Mouse (Mus musculus) kidney, postnatal 0 days (tissue): ENCODE measurements around the gene Gpatch2. TPM values are rescaled to one million over a fixed set of nuclear protein-coding genes. Genes with fewer than 3 reads are reported as not detected.

Experiments
- ATAC-seq: fragments of 200-750 bp; cut with Nextera tagmentation; replicated peaks from 2 replicates; pipeline ENCODE4 v1.8.0; 2017; ENCODE audit warnings: low read depth, moderate number of reproducible peaks, moderate TSS enrichment, moderate library complexity; ENCODE audit not compliant: low FRiP score
- DNase-seq: peaks from one replicate; pipeline ENCODE4 v3.0.0-alpha.2; 2016; ENCODE audit warnings: low spot score
- H3K27ac ChIP-seq: fragments of 300-500 bp; sonication (generic); 2 replicates; pipeline ENCODE4 v1.5.1; 2014; ENCODE audit warnings: mild to moderate bottlenecking
- H3K27me3 ChIP-seq: fragments of 300-500 bp; sonication (generic); 2 replicates; pipeline ENCODE4 v1.6.1; 2014; ENCODE audit warnings: low read length, mixed read lengths; ENCODE audit not compliant: insufficient read depth
- H3K36me3 ChIP-seq: fragments of 300-500 bp; sonication (generic); 2 replicates; pipeline ENCODE4 v1.6.1; 2014; ENCODE audit warnings: low read length, mixed read lengths; ENCODE audit not compliant: insufficient read depth
- H3K4me1 ChIP-seq: fragments of 300-500 bp; sonication (generic); replicated peaks from 2 replicates; pipeline ENCODE4 v1.6.1; 2014; ENCODE audit warnings: antibody characterized with exemption, low read length, mixed read lengths; ENCODE audit not compliant: insufficient read depth
- H3K4me2 ChIP-seq: fragments of 300-500 bp; sonication (generic); 2 replicates; pipeline ENCODE4 v1.6.1; 2014; ENCODE audit warnings: mild to moderate bottlenecking, low read length, moderate library complexity, mixed read lengths
- H3K4me3 ChIP-seq: fragments of 300-500 bp; sonication (generic); replicated peaks from 2 replicates; pipeline ENCODE4 v1.5.1; 2014; ENCODE audit warnings: low read depth, low read length
- H3K9ac ChIP-seq: fragments of 300-500 bp; sonication (generic); 2 replicates; pipeline ENCODE4 v1.6.1; 2014; ENCODE audit warnings: low read depth, low read length
- H3K9me3 ChIP-seq: fragments of 300-500 bp; sonication (generic); replicated peaks from 2 replicates; pipeline ENCODE4 v1.6.1; 2016; ENCODE audit warnings: low read length, inconsistent platforms, mixed read lengths
- CTCF ChIP-seq: IDR thresholded peaks from 2 replicates; pipeline ENCODE4 v1.5.1; 2016; ENCODE audit warnings: antibody characterized with exemption, low read depth, mild to moderate bottlenecking, moderate library complexity
- WGBS: fragments of 180-500 bp; shearing (Covaris S2); extraction: QIAGEN DNeasy Blood & Tissue Kit; methylation state at CpG from one replicate; pipeline ENCODE4 v1.1.7; 2014; 5-methylcytosine and 5-hydroxymethylcytosine counted together
- polyA plus RNA-seq: library from polyadenylated mRNA; unstranded; fragments of >200 nt; fragmentation: Nextera tagmentation; extraction: Ambion mirVana; gene quantifications from 2 replicates; pipeline ENCODE4 v1.2.1, GENCODE M21; 2015

The Gpatch2 gene
- polyA plus RNA-seq, 1 experiment from 2014 or later, result 11.8 TPM

DNA sequence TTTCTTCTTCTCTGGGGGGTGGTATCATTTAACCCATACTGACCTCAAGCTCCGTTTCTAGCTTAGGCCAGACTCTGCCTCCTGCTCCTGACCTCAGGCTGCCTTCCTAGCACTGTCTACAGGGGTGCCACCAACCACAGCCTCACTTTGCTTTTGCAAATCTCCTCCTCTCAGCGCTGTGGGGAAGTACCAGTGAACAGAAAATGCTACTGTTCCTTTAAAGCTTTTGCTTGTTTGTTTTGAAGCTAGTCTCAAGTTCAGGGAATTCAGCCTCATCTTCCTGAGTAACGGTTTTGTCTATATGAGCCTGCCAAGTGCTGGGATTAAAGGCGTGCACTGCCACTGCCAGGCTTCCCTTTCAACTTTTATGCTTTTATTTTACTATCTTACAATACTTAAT, 5.8 kb upstream of the Gpatch2 start:
- no peaks in the 10 kb centered on the region for H3K27me3 ChIP-seq
- no peaks in the 10 kb centered on the region for H3K4me1 ChIP-seq
- 47% methylated on average over 4 of the region's 4 CpGs for WGBS
- H3K9ac ChIP-seq, result no peak overlapping the region
- no peak overlapping the region for H3K4me2 ChIP-seq
- no peak overlapping the region for H3K4me3 ChIP-seq
- no peak for DNase-seq
- ATAC-seq, result no peak
- no peaks in the 10 kb centered on the region for H3K9me3 ChIP-seq
- no peak overlapping the region for H3K27ac ChIP-seq
- no peak for TF ChIP-seq CTCF
- H3K36me3 ChIP-seq, result no peaks in the 10 kb centered on the region

- no peaks in the 10 kb centered on the region for H3K27me3 ChIP-seq
- no peak overlapping the region for H3K9ac ChIP-seq
- no peak for ATAC-seq
- no peak for TF ChIP-seq CTCF
- no peak overlapping the region for H3K27ac ChIP-seq
- no peak overlapping the region for H3K4me2 ChIP-seq
- no peaks in the 10 kb centered on the region for H3K36me3 ChIP-seq
- 79% methylated on average over 4 of the region's 4 CpGs for WGBS
- H3K4me3 ChIP-seq, result no peak overlapping the region
- no peaks in the 10 kb centered on the region for H3K4me1 ChIP-seq
- DNase-seq, result no peak
- no peaks in the 10 kb centered on the region for H3K9me3 ChIP-seq
Measured at GRCm38 (mm10) chr1:187210736-187211135, 4.6 kb upstream of the Gpatch2 start.

- H3K4me2 ChIP-seq, result no peak overlapping the region
- H3K4me3 ChIP-seq, result no peak overlapping the region
- WGBS, result 93% methylated on average over 9 of the region's 9 CpGs
- no peaks in the 10 kb centered on the region for H3K36me3 ChIP-seq
- no peaks in the 10 kb centered on the region for H3K27me3 ChIP-seq
- H3K9me3 ChIP-seq, result no peaks in the 10 kb centered on the region
- TF ChIP-seq CTCF, result no peak
- H3K9ac ChIP-seq, result no peak overlapping the region
- ATAC-seq, result no peak
- no peak for DNase-seq
- H3K4me1 ChIP-seq, result peaks cover 11% of the 10 kb centered on the region; the same call in 1 of the 2 replicates
- no peak overlapping the region for H3K27ac ChIP-seq
Measured at GRCm38 (mm10) chr1:187216620-187217410, 1.5 kb downstream of the Gpatch2 start.

DNA sequence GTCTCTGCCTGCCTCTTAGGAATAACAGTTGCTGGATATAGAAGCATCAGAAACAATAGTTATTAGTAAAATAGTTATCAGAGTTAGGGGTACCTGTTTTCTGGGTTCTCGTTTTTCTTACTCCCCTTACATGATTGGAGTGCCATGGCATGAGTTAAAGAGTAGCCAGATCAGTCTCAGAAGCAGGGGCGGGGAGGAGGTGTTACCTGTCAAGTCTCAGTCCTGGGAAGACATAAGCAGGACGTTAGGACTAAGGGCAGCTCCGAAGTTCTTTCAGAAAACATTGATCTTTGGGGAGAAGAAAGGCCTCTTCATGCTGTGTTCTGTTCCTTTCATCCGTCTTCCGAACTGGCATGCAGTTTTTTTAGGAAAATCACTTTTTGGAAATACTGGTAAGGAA, 5.4 kb downstream of the Gpatch2 start:
- Histone ChIP-seq H3K4me3 (no peak overlapping the region), H3K4me1 (peaks cover 11% of the 10 kb centered on the region; the same call in 1 of the 2 replicates), H3K9ac (no peak overlapping the region), H3K36me3 (no peaks in the 10 kb centered on the region), H3K9me3 (no peaks in the 10 kb centered on the region), H3K4me2 (no peak overlapping the region), H3K27ac (no peak overlapping the region), H3K27me3 (no peaks in the 10 kb centered on the region)
- no peak for DNase-seq
- TF ChIP-seq CTCF, result no peak
- 68% methylated on average over 6 of the region's 6 CpGs for WGBS
- ATAC-seq, result no peak

DNA sequence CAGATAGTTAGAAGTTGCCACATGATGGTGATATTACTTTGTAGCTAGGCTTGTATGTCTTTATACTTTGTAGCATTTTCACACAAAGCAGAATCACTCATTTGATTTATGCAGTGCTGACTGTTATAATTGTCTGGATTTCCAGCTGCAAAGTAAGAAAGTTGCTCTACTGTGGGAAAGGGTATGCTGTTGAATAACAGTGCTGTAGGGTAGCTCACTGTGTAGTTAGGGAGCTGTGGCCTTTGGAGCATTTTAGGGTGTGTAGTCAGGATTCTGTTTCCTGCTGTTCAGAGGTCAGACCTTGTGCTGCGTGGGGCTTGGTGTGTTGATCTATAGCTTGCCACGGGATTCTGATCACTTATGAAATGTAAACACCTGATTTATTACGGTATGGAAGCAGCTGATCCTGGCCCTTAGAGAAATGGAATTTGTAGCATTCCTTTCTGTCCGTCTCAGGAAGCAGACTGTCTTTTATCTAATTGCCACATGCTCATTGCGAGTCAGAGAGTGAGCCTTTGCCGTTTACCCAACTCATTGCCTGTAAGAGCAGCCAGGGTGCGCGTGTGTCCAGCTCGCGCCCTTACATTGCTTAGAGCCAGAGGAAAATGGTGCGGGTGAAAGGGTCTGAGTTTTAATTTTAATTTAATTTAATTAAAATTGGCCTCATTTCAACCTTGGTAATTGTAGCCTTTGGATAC, 11.2 kb downstream of the Gpatch2 start:
- no peak overlapping the region for H3K9ac ChIP-seq
- WGBS, result 54% methylated on average over 11 of the region's 11 CpGs
- no peaks in the 10 kb centered on the region for H3K36me3 ChIP-seq
- H3K9me3 ChIP-seq, result no peaks in the 10 kb centered on the region
- H3K27ac ChIP-seq, result no peak overlapping the region
- H3K27me3 ChIP-seq, result no peaks in the 10 kb centered on the region
- TF ChIP-seq CTCF, result 0 out of 2 replicates have a peak, but pooled peaks have one; percentile 15
- H3K4me3 ChIP-seq, result no peak overlapping the region
- DNase-seq (peak; percentile 33), ATAC-seq (no peak)
- peaks cover 6% of the 10 kb centered on the region; the same call in 1 of the 2 replicates for H3K4me1 ChIP-seq
- no peak overlapping the region for H3K4me2 ChIP-seq

DNA sequence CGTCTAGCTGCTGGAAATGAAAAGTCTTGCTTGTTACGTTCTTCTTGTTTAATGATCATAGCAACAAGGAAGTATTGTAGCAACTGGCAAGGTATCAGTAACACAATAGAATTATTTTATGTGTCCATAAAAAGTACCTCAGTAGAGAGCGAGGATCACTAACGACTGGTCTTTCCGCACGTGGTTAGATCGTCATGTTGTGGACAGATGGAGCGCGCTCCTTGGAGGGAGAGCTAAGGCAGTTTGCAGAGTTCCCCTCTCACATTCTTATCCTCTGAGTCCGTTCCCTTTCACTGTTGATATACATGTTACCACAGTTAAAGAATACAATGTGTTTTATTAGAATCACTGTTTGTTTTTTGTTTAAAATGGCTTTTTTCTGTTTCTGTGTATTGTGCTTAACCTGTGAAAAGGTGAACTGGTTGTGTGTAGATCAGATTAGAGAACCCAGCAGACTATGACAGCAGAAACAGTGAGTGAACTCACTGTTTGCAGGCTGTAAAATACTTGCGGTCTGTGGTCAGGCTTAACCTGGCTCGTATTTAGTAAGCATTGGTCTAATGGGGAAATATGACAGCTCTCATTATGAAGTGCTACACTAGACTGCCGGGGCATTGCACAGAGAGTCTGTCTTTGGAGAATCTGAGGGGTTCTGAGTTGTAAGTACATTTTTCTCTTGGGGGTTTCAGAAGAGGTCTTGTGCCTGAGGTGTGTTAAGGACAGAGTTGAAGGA, 13.3 kb downstream of the Gpatch2 start:
- no peaks in the 10 kb centered on the region for H3K9me3 ChIP-seq
- H3K4me2 ChIP-seq, result no peak overlapping the region
- no peak for DNase-seq
- H3K4me3 ChIP-seq, result no peak overlapping the region
- H3K4me1 ChIP-seq, result peaks cover 6% of the 10 kb centered on the region; the same call in 1 of the 2 replicates
- ATAC-seq, result no peak
- no peak overlapping the region for H3K27ac ChIP-seq
- no peak for TF ChIP-seq CTCF
- 72% methylated on average over 13 of the region's 13 CpGs for WGBS
- no peak overlapping the region for H3K9ac ChIP-seq
- H3K27me3 ChIP-seq, result no peaks in the 10 kb centered on the region
- H3K36me3 ChIP-seq, result 0 out of 2 replicates have a peak, but pooled peaks cover 3% of the 10 kb centered on the region
